In the genomic region with DNA sequence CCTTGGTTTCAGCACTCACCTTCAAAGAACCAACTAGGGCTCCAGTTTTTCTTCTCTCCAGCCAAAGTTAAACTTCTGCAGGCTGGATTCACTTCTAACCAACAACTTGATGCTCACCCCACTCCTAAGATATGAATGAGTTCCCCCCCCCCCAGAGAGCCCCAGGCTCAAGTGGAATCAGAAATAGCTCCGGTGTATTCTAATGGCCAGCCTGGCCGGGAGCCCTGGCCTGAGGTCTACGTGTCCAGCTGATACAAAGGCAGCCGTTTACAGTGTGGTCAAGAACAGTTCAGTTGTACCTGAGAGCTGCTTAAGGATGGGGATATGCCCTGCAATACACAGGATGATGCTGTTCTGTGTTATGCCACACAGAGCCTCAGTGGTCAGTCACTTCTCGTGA, we compare ENCODE assay signal across 15 mouse cellular contexts. TPM values are rescaled to one million over a fixed set of nuclear protein-coding genes. Genes with fewer than 3 reads are reported as not detected.
"Had no signal": no experiment of that assay in that cellular context is flagged by ENCODE, and none has a peak within 500 bp of the region (broad histone marks: within the 10 kb centered on the region; RNA-seq: fewer than 3 reads in every experiment).

No protein-coding gene starts in this region.

- H3K4me2 ChIP-seq: liver, embryonic 13.5 days; midbrain, embryonic 11.5 days had no signal

- DNase-seq: kidney, postnatal 10 days; kidney, postnatal 36 days; layer of hippocampus, postnatal 36 days; liver, embryonic 13.5 days; lung, adult 2 months; lung, postnatal 14 days; midbrain, embryonic 14.5 days; thymus, adult 2 months; thymus, postnatal 14 days; thymus, postnatal 4 days had no signal

- H3K36me3 ChIP-seq: liver, embryonic 13.5 days had no signal

- H3K9ac ChIP-seq: liver, embryonic 13.5 days had no signal

- H3K4me3 ChIP-seq: left cerebral cortex, adult 2 months; liver, embryonic 13.5 days had no signal

- H3K27ac ChIP-seq: left cerebral cortex, adult 2 months; liver, embryonic 13.5 days; stomach, postnatal 0 days had no signal

- H3K27me3 ChIP-seq: liver, embryonic 13.5 days had no signal

- H3K4me1 ChIP-seq: liver, embryonic 13.5 days had no signal

RNA-seq across cellular contexts. Expression of gene Hrh2, which starts 13.3 kb away (rescaled TPM):
- polyA plus RNA-seq: limb, embryonic 11.5 days; midbrain, embryonic 11.5 days; neural tube, embryonic 11.5 days had no signal
